Mouse (Mus musculus) liver, postnatal 0 days (tissue): ENCODE measurements around the gene Nav2. TPM values are rescaled to one million over a fixed set of nuclear protein-coding genes. Genes with fewer than 3 reads are reported as not detected.

Source experiments
- ATAC-seq: fragments of 200-750 bp; cut with Nextera tagmentation; 2 replicates; pipeline ENCODE4 v1.8.0; 2017; ENCODE audit warnings: mild to moderate bottlenecking, moderate library complexity
- DNase-seq: peaks from one replicate; pipeline ENCODE4 v3.0.0-alpha.2; 2016
- H3K27ac ChIP-seq: fragments of 300-500 bp; sonication (generic); 2 replicates; pipeline ENCODE4 v1.5.1; 2014; ENCODE audit warnings: antibody characterized with exemption, moderate library complexity, mild to moderate bottlenecking, low read depth
- H3K27me3 ChIP-seq: fragments of 300-500 bp; sonication (generic); 2 replicates; pipeline ENCODE4 v1.6.1; 2014; ENCODE audit warnings: low read length, control low read depth, mixed read lengths; ENCODE audit not compliant: insufficient read depth
- H3K36me3 ChIP-seq: fragments of 300-500 bp; sonication (generic); replicated peaks from 2 replicates; pipeline ENCODE4 v1.6.1; 2014; ENCODE audit warnings: mild to moderate bottlenecking, control low read depth, low read length, moderate library complexity, mixed read lengths; ENCODE audit not compliant: insufficient read depth
- H3K4me1 ChIP-seq: fragments of 300-500 bp; sonication (generic); 2 replicates; pipeline ENCODE4 v1.6.1; 2014; ENCODE audit warnings: antibody characterized with exemption, mild to moderate bottlenecking, control low read depth; ENCODE audit not compliant: insufficient read depth
- H3K4me2 ChIP-seq: fragments of 300-500 bp; sonication (generic); 2 replicates; pipeline ENCODE4 v1.6.1; 2014; ENCODE audit warnings: low read depth, mild to moderate bottlenecking, low read length, moderate library complexity, mixed read lengths
- H3K4me3 ChIP-seq: fragments of 300-500 bp; sonication (generic); 2 replicates; pipeline ENCODE4 v1.5.1; 2014; ENCODE audit warnings: low read depth, low read length
- H3K9ac ChIP-seq: fragments of 300-500 bp; sonication (generic); replicated peaks from 2 replicates; pipeline ENCODE4 v1.6.1; 2014; ENCODE audit warnings: mild to moderate bottlenecking, moderate library complexity
- H3K9me3 ChIP-seq: fragments of 300-500 bp; sonication (generic); 2 replicates; pipeline ENCODE4 v1.6.1; 2016; ENCODE audit warnings: mild to moderate bottlenecking, control low read depth, low read length, mixed read lengths
- CTCF ChIP-seq: sonication (generic); IDR thresholded peaks from 2 replicates; pipeline ENCODE4 v1.5.1; 2016; ENCODE audit warnings: antibody characterized with exemption, low read depth
- EP300 ChIP-seq: IDR thresholded peaks from 2 replicates; pipeline ENCODE4 v1.6.1; 2016; ENCODE audit warnings: antibody characterized with exemption, low read depth, mild to moderate bottlenecking
- WGBS: fragments of 180-500 bp; shearing (Covaris S2); extraction: QIAGEN DNeasy Blood & Tissue Kit; methylation state at CpG from one replicate; pipeline ENCODE4 v1.1.7; 2014; ENCODE audit not compliant: insufficient replicate concordance; 5-methylcytosine and 5-hydroxymethylcytosine counted together
- polyA plus RNA-seq: library from polyadenylated mRNA; unstranded; fragments of >200 nt; fragmentation: Nextera tagmentation; extraction: Ambion mirVana; gene quantifications from 2 replicates; pipeline ENCODE4 v1.2.1, GENCODE M21; 2015

The Nav2 gene
- polyA plus RNA-seq, 1 experiment from 2014 or later = 3.3 TPM

- Histone ChIP-seq H3K9ac (no peak overlapping the region), H3K4me1 (no peaks in the 10 kb centered on the region), H3K36me3 (no peaks in the 10 kb centered on the region), H3K4me3 (no peak overlapping the region), H3K9me3 (no peaks in the 10 kb centered on the region), H3K4me2 (no peak overlapping the region), H3K27ac (no peak overlapping the region), H3K27me3 (0 out of 2 replicates have a peak, but pooled peaks cover 2% of the 10 kb centered on the region)
- TF ChIP-seq CTCF (no peak), EP300 (no peak)
- 65% methylated on average over 5 of the region's 5 CpGs for WGBS
- ATAC-seq (no peak), DNase-seq (no peak)
Observed at GRCm38 (mm10) chr7:49017794-49018193, 109.3 kb downstream of the Nav2 start.

- H3K4me3 ChIP-seq = no peak overlapping the region
- no peaks in the 10 kb centered on the region for H3K36me3 ChIP-seq
- H3K27me3 ChIP-seq = 0 out of 2 replicates have a peak, but pooled peaks cover 2% of the 10 kb centered on the region
- DNase-seq (no peak), ATAC-seq (no peak)
- WGBS = 62% methylated on average over 7 of the region's 7 CpGs
- TF ChIP-seq EP300 = no peak
- TF ChIP-seq CTCF = no peak
- H3K4me2 ChIP-seq = no peak overlapping the region
- no peak overlapping the region for H3K27ac ChIP-seq
- H3K9ac ChIP-seq = no peak overlapping the region
- no peaks in the 10 kb centered on the region for H3K9me3 ChIP-seq
- no peaks in the 10 kb centered on the region for H3K4me1 ChIP-seq
Observed at GRCm38 (mm10) chr7:49018478-49018914, 110.0 kb downstream of the Nav2 start.

GRCm38 (mm10) chr7:49025026-49025815, 116.7 kb downstream of the Nav2 start:
- Histone ChIP-seq H3K4me3 (no peak overlapping the region), H3K4me1 (no peaks in the 10 kb centered on the region), H3K36me3 (no peaks in the 10 kb centered on the region), H3K4me2 (no peak overlapping the region), H3K9ac (no peak overlapping the region), H3K9me3 (no peaks in the 10 kb centered on the region), H3K27me3 (no peaks in the 10 kb centered on the region), H3K27ac (no peak overlapping the region)
- ATAC-seq (no peak), DNase-seq (no peak)
- WGBS = 56% methylated on average over 8 of the region's 8 CpGs
- no peak for TF ChIP-seq EP300
- no peak for TF ChIP-seq CTCF

- no peak for ATAC-seq
- no peak for DNase-seq
- Histone ChIP-seq H3K36me3 (no peaks in the 10 kb centered on the region), H3K4me3 (no peak overlapping the region), H3K4me2 (no peak overlapping the region), H3K27me3 (no peaks in the 10 kb centered on the region), H3K9ac (no peak overlapping the region), H3K9me3 (no peaks in the 10 kb centered on the region), H3K4me1 (no peaks in the 10 kb centered on the region), H3K27ac (no peak overlapping the region)
- WGBS = 75% methylated on average over 3 of the region's 3 CpGs
- TF ChIP-seq EP300 (no peak), CTCF (no peak)
Observed at GRCm38 (mm10) chr7:49025991-49026390, 117.5 kb downstream of the Nav2 start.

- Histone ChIP-seq H3K27ac (no peak overlapping the region), H3K27me3 (no peaks in the 10 kb centered on the region), H3K36me3 (no peaks in the 10 kb centered on the region), H3K9ac (no peak overlapping the region), H3K4me1 (no peaks in the 10 kb centered on the region), H3K9me3 (no peaks in the 10 kb centered on the region), H3K4me3 (no peak overlapping the region), H3K4me2 (no peak overlapping the region)
- TF ChIP-seq EP300 = no peak
- TF ChIP-seq CTCF = no peak
- no peak for DNase-seq
- no peak for ATAC-seq
- WGBS = 76% methylated on average over 5 of the region's 5 CpGs
Observed at GRCm38 (mm10) chr7:49026466-49026865, 118.0 kb downstream of the Nav2 start.

GRCm38 (mm10) chr7:49029282-49030012, 120.9 kb downstream of the Nav2 start:
- no peak for DNase-seq
- Histone ChIP-seq H3K9me3 (no peaks in the 10 kb centered on the region), H3K36me3 (no peaks in the 10 kb centered on the region), H3K4me2 (no peak overlapping the region), H3K9ac (no peak overlapping the region), H3K4me3 (no peak overlapping the region), H3K27ac (no peak overlapping the region), H3K27me3 (no peaks in the 10 kb centered on the region), H3K4me1 (no peaks in the 10 kb centered on the region)
- 56% methylated on average over 10 of the region's 10 CpGs for WGBS
- no peak for ATAC-seq
- no peak for TF ChIP-seq CTCF
